ENCODE assay signal across 11 mouse cellular contexts in genomic region chr9:48738795-48739476, GRCm38 (mm10).
DNase-seq lines count a peak whose midpoint lies in the region; ATAC-seq and TF ChIP-seq lines count a peak whose summit lies in the region.
"Had no signal": no experiment of that assay in that cellular context is flagged by ENCODE, and none has a peak within 500 bp of the region (broad histone marks: within the 10 kb centered on the region; RNA-seq: fewer than 3 reads in every experiment).

No protein-coding gene starts in this region.

- ATAC-seq in neural tube, embryonic 14.5 days (ENCODE audit: low read depth), result no peak
- ATAC-seq in neural tube, embryonic 15.5 days (ENCODE audit: low FRiP score), result no peak
- ATAC-seq: intestine, embryonic 15.5 days had no signal

- 75% methylated on average over 9 of the region's 9 CpGs for WGBS in neural tube, embryonic 14.5 days
- WGBS in neural tube, embryonic 15.5 days, result 71% methylated on average over 9 of the region's 9 CpGs
- 81% methylated on average over 9 of the region's 9 CpGs for WGBS in thymus, adult 2 months

- H3K27ac ChIP-seq in layer of hippocampus, adult 2 months, result peak overlapping the region; percentile 99
- H3K27ac ChIP-seq in neural tube, embryonic 14.5 days (ENCODE audit: low read depth, low read length), result 0 out of 2 replicates have a peak overlapping the region, but pooled peaks have one; percentile 5
- H3K27ac ChIP-seq in neural tube, embryonic 15.5 days (replicated peaks), result no peak overlapping the region; the same call in 1 of the 2 replicates
- H3K27ac ChIP-seq in thymus, adult 2 months (ENCODE audit: control insufficient read depth, insufficient read depth, low read length), result no peak overlapping the region

- H3K9ac ChIP-seq in neural tube, embryonic 14.5 days (replicated peaks; ENCODE audit: low read depth, low read length), result no peak overlapping the region
- no peak overlapping the region for H3K9ac ChIP-seq in neural tube, embryonic 15.5 days (replicated peaks)
- H3K9ac ChIP-seq: intestine, embryonic 15.5 days had no signal

- H3K4me3 ChIP-seq in layer of hippocampus, adult 2 months, result no peak overlapping the region
- H3K4me3 ChIP-seq in neural tube, embryonic 14.5 days (ENCODE audit: low read depth, low read length), result no peak overlapping the region
- no peak overlapping the region for H3K4me3 ChIP-seq in neural tube, embryonic 15.5 days (replicated peaks)
- H3K4me3 ChIP-seq in thymus, adult 2 months (ENCODE audit: control insufficient read depth, insufficient read depth, low read length), result no peak overlapping the region
- H3K4me3 ChIP-seq: intestine, embryonic 15.5 days had no signal

- no peak overlapping the region for H3K4me2 ChIP-seq in neural tube, embryonic 14.5 days (ENCODE audit: low read depth, low read length)
- no peak overlapping the region for H3K4me2 ChIP-seq in neural tube, embryonic 15.5 days
- H3K4me2 ChIP-seq: intestine, embryonic 15.5 days had no signal

- DNase-seq in gastrocnemius, postnatal 25 days, result peak; percentile 36
- DNase-seq in gastrocnemius, postnatal 36 days, result no peak
- no peak for DNase-seq in layer of hippocampus, adult 2 months (ENCODE audit: low spot score in 2 of 2)
- no peak for DNase-seq in layer of hippocampus, adult 9-11 months
- DNase-seq in adrenal gland, postnatal 4 days (ENCODE audit: low spot score in 2 of 2), result no peak
- DNase-seq in thymus, adult 2 months, result no peak
- DNase-seq: heart, postnatal 10 days; thymus, postnatal 25 days had no signal

- peaks cover 59% of the 10 kb centered on the region for H3K4me1 ChIP-seq in neural tube, embryonic 14.5 days (ENCODE audit: control insufficient read depth, insufficient read depth, low read length)
- H3K4me1 ChIP-seq in neural tube, embryonic 15.5 days, result peaks cover 72% of the 10 kb centered on the region
- peaks cover 4% of the 10 kb centered on the region; the same call in 1 of the 2 replicates for H3K4me1 ChIP-seq in thymus, adult 2 months (replicated peaks; ENCODE audit: control insufficient read depth, insufficient read depth, low read length)

- no peaks in the 10 kb centered on the region; the same call in 1 of the 2 replicates for H3K27me3 ChIP-seq in neural tube, embryonic 14.5 days (ENCODE audit: control insufficient read depth, insufficient read depth, low read length)
- H3K27me3 ChIP-seq in neural tube, embryonic 15.5 days (replicated peaks), result no peaks in the 10 kb centered on the region
- H3K27me3 ChIP-seq in thymus, adult 2 months (ENCODE audit: control insufficient read depth, insufficient read depth, low read length), result no peaks in the 10 kb centered on the region
- H3K27me3 ChIP-seq: intestine, embryonic 15.5 days had no signal

- intact Hi-C loops in gastrocnemius, postnatal 36 days (cut with DNase I), result loop anchor here (1.0 to 5.0 kb wide), 2 partner anchors 78 to 97 kb away; partner anchors contain the start of gene Zbtb16

- no peak for TF ChIP-seq CTCF in layer of hippocampus, adult 2 months (conservative IDR thresholded peaks at IDR 0.05)
- TF ChIP-seq CTCF in thymus, adult 2 months (IDR thresholded peaks at IDR 0.05; ENCODE audit: borderline replicate concordance, control insufficient read depth, extremely low read depth, insufficient read depth, low read length, poor library complexity), result no peak

- H3K36me3 ChIP-seq in neural tube, embryonic 14.5 days (ENCODE audit: control insufficient read depth, insufficient read depth, low read length), result no peaks in the 10 kb centered on the region
- no peaks in the 10 kb centered on the region for H3K36me3 ChIP-seq in neural tube, embryonic 15.5 days
- no peaks in the 10 kb centered on the region for H3K36me3 ChIP-seq in thymus, adult 2 months (ENCODE audit: control insufficient read depth, insufficient read depth, low read length)
- H3K36me3 ChIP-seq: intestine, embryonic 15.5 days had no signal

- H3K9me3 ChIP-seq in neural tube, embryonic 14.5 days (ENCODE audit: control insufficient read depth, low read length), result no peaks in the 10 kb centered on the region
- H3K9me3 ChIP-seq in neural tube, embryonic 15.5 days (replicated peaks), result no peaks in the 10 kb centered on the region
- H3K9me3 ChIP-seq: intestine, embryonic 15.5 days had no signal

- no peak for TF ChIP-seq POLR2A in thymus, adult 2 months (IDR thresholded peaks at IDR 0.05; ENCODE audit: control insufficient read depth, extremely low read depth, insufficient read depth, low read length, poor library complexity)

Comparison
In these comparisons a context has a peak if more than half of its experiments do, and no peak if none do; other contexts are left out.
1. H3K27ac ChIP-seq: peak in layer of hippocampus, adult 2 months (single experiment) and neural tube, embryonic 14.5 days (single experiment); none in neural tube, embryonic 15.5 days (single experiment) and thymus, adult 2 months (single experiment).